Mouse (Mus musculus): ENCODE data around the gene Zfp619.
"Not testable (repeated sequence)": the region's sequence is repeated elsewhere in the genome, so short reads cannot be mapped to it uniquely, and the experiment has no call there.

Zfp619 gene

GRCm38 (mm10) chr7:39589044-39589443 is 71.5 kb downstream of the Zfp619 start:
- not testable (repeated sequence) for DNase-seq (ENCODE audit: low read depth, low spot score)

Data from mesoderm, embryonic 11.5 days (tissue).